Mouse (Mus musculus) intestine, embryonic 16.5 days (tissue): ENCODE results near the gene Gm10198. TPM values are rescaled to one million over a fixed set of nuclear protein-coding genes. Genes with fewer than 3 reads are reported as not detected.
A peak's percentile ranks its signal among the peaks of the same experiment; 100 is the strongest.

Source experiments
- ATAC-seq: fragments of 200-750 bp; cut with Nextera tagmentation; 2 replicates; pipeline ENCODE4 v1.8.0; 2017; ENCODE audit warnings: moderate TSS enrichment, moderate library complexity
- H3K27ac ChIP-seq: fragments of 300-500 bp; sonication (generic); 2 replicates; pipeline ENCODE4 v1.5.1; 2014; ENCODE audit warnings: mild to moderate bottlenecking, low read length
- H3K27me3 ChIP-seq: fragments of 300-500 bp; sonication (generic); replicated peaks from 2 replicates; pipeline ENCODE4 v1.6.1; 2014; ENCODE audit warnings: low read length, control low read depth, mixed read lengths; ENCODE audit not compliant: control insufficient read depth, insufficient read depth
- H3K36me3 ChIP-seq: fragments of 300-500 bp; sonication (generic); 2 replicates; pipeline ENCODE4 v1.6.1; 2014; ENCODE audit warnings: low read length, control low read depth; ENCODE audit not compliant: control insufficient read depth, insufficient read depth
- H3K4me1 ChIP-seq: fragments of 300-500 bp; sonication (generic); 2 replicates; pipeline ENCODE4 v1.6.1; 2014; ENCODE audit warnings: low read length, control low read depth, mixed read lengths; ENCODE audit not compliant: control insufficient read depth, insufficient read depth
- H3K4me2 ChIP-seq: fragments of 300-500 bp; sonication (generic); 2 replicates; pipeline ENCODE4 v1.6.1; 2014; ENCODE audit warnings: low read depth, low read length, control low read depth
- H3K4me3 ChIP-seq: fragments of 300-500 bp; sonication (generic); 2 replicates; pipeline ENCODE4 v1.5.1; 2014; ENCODE audit warnings: mild to moderate bottlenecking, low read length
- H3K9ac ChIP-seq: fragments of 300-500 bp; sonication (generic); 2 replicates; pipeline ENCODE4 v1.6.1; 2014; ENCODE audit warnings: low read depth, low read length
- H3K9me3 ChIP-seq: fragments of 300-500 bp; sonication (generic); 2 replicates; pipeline ENCODE4 v1.6.1; 2016; ENCODE audit warnings: low read length, control low read depth; ENCODE audit not compliant: control insufficient read depth
- WGBS: fragments of 180-500 bp; shearing (Covaris S2); extraction: QIAGEN DNeasy Blood & Tissue Kit; methylation state at CpG from one replicate; pipeline ENCODE4 v1.1.7; 2014; 5-methylcytosine and 5-hydroxymethylcytosine counted together
- polyA plus RNA-seq: library from polyadenylated mRNA; unstranded; fragments of >200 nt; fragmentation: Nextera tagmentation; extraction: Ambion mirVana; gene quantifications from 2 replicates; pipeline ENCODE4 v1.2.1, GENCODE M21; 2015

The Gm10198 gene
- polyA plus RNA-seq = not detected in 2 replicates

- Histone ChIP-seq H3K4me2 (no peak within 1 kb of the TSS), H3K27me3 (no peaks in the 10 kb centered on the region)
- no peak for ATAC-seq
Observed at GRCm38 (mm10) chr13:111592485-111592884, at the start of gene Gm10198. Gene Gm10198 (plus strand): TSS chr13:111592785.

GRCm38 (mm10) chr13:111545286-111545685, 47.3 kb upstream of the Gm10198 start:
- Histone ChIP-seq H3K27me3 (no peaks in the 10 kb centered on the region), H3K4me3 (no peak overlapping the region), H3K9ac (no peak overlapping the region), H3K36me3 (no peaks in the 10 kb centered on the region), H3K4me2 (no peak overlapping the region), H3K27ac (no peak overlapping the region), H3K9me3 (no peaks in the 10 kb centered on the region), H3K4me1 (no peaks in the 10 kb centered on the region)
- no peak for ATAC-seq
- WGBS = 80% methylated on average over 5 of the region's 5 CpGs

More at GRCm38 (mm10) chr13:111592485-111592884, at the start of gene Gm10198:
- no peaks in the 10 kb centered on the region for H3K36me3 ChIP-seq
- H3K9me3 ChIP-seq = no peaks in the 10 kb centered on the region
- H3K9ac ChIP-seq = no peak within 1 kb of the TSS
- H3K4me3 ChIP-seq = no peak within 1 kb of the TSS
- H3K4me1 ChIP-seq = no peaks in the 10 kb centered on the region
- no peak within 1 kb of the TSS for H3K27ac ChIP-seq

- Histone ChIP-seq H3K27me3 (no peaks in the 10 kb centered on the region), H3K27ac (no peak overlapping the region)
- 80% methylated on average over 7 of the region's 7 CpGs for WGBS
Observed at GRCm38 (mm10) chr13:111552769-111553168, 39.8 kb upstream of the Gm10198 start.

GRCm38 (mm10) chr13:111553182-111553581, 39.4 kb upstream of the Gm10198 start:
- peaks cover 7% of the 10 kb centered on the region; the same call in 1 of the 2 replicates for H3K4me1 ChIP-seq
- H3K9me3 ChIP-seq = peaks cover 5% of the 10 kb centered on the region; the same call in 1 of the 2 replicates
- H3K4me2 ChIP-seq = no peak overlapping the region
- ATAC-seq = no peak
- no peaks in the 10 kb centered on the region for H3K27me3 ChIP-seq
- no peaks in the 10 kb centered on the region for H3K36me3 ChIP-seq
- 88% methylated on average over 7 of the region's 7 CpGs for WGBS
- no peak overlapping the region for H3K9ac ChIP-seq
- no peak overlapping the region for H3K27ac ChIP-seq
- H3K4me3 ChIP-seq = no peak overlapping the region

More at GRCm38 (mm10) chr13:111552769-111553168, 39.8 kb upstream of the Gm10198 start:
- Histone ChIP-seq H3K4me3 (no peak overlapping the region), H3K9me3 (peaks cover 5% of the 10 kb centered on the region; the same call in 1 of the 2 replicates), H3K36me3 (no peaks in the 10 kb centered on the region), H3K4me1 (peaks cover 7% of the 10 kb centered on the region; the same call in 1 of the 2 replicates), H3K9ac (no peak overlapping the region), H3K4me2 (no peak overlapping the region)
- ATAC-seq = no peak

GRCm38 (mm10) chr13:111553941-111554340, 38.6 kb upstream of the Gm10198 start:
- Histone ChIP-seq H3K4me2 (no peak overlapping the region), H3K27ac (no peak overlapping the region), H3K27me3 (no peaks in the 10 kb centered on the region), H3K36me3 (no peaks in the 10 kb centered on the region), H3K4me3 (no peak overlapping the region), H3K4me1 (peaks cover 7% of the 10 kb centered on the region; the same call in 1 of the 2 replicates), H3K9ac (no peak overlapping the region), H3K9me3 (peaks cover 5% of the 10 kb centered on the region; the same call in 1 of the 2 replicates)
- 67% methylated on average over 8 of the region's 8 CpGs for WGBS
- no peak for ATAC-seq

GRCm38 (mm10) chr13:111555333-111555732, 37.3 kb upstream of the Gm10198 start:
- ATAC-seq = peak; percentile 56; the same call in 1 of the 2 replicates
- Histone ChIP-seq H3K9me3 (peaks cover 5% of the 10 kb centered on the region; the same call in 1 of the 2 replicates), H3K9ac (no peak overlapping the region), H3K4me2 (no peak overlapping the region), H3K4me1 (peaks cover 7% of the 10 kb centered on the region; the same call in 1 of the 2 replicates), H3K27me3 (no peaks in the 10 kb centered on the region), H3K36me3 (no peaks in the 10 kb centered on the region), H3K4me3 (no peak overlapping the region), H3K27ac (no peak overlapping the region)
- 9% methylated on average over 8 of the region's 8 CpGs for WGBS

GRCm38 (mm10) chr13:111556375-111556774, 36.2 kb upstream of the Gm10198 start:
- ATAC-seq = no peak
- Histone ChIP-seq H3K4me2 (no peak overlapping the region), H3K4me1 (peaks cover 7% of the 10 kb centered on the region; the same call in 1 of the 2 replicates), H3K9ac (no peak overlapping the region), H3K27me3 (no peaks in the 10 kb centered on the region), H3K4me3 (no peak overlapping the region), H3K36me3 (no peaks in the 10 kb centered on the region), H3K27ac (no peak overlapping the region), H3K9me3 (no peaks in the 10 kb centered on the region; the same call in 1 of the 2 replicates)
- 82% methylated on average over 4 of the region's 4 CpGs for WGBS

- no peak for ATAC-seq
- Histone ChIP-seq H3K4me3 (no peak overlapping the region), H3K4me1 (peaks cover 5% of the 10 kb centered on the region; the same call in 1 of the 2 replicates), H3K36me3 (no peaks in the 10 kb centered on the region), H3K9ac (no peak overlapping the region), H3K9me3 (no peaks in the 10 kb centered on the region; the same call in 1 of the 2 replicates), H3K27ac (no peak overlapping the region), H3K4me2 (no peak overlapping the region), H3K27me3 (no peaks in the 10 kb centered on the region)
- WGBS = 87% methylated on average over 3 of the region's 3 CpGs
Observed at GRCm38 (mm10) chr13:111560152-111560551, 32.4 kb upstream of the Gm10198 start.

GRCm38 (mm10) chr13:111562595-111562994, 30.0 kb upstream of the Gm10198 start:
- no peaks in the 10 kb centered on the region; the same call in 1 of the 2 replicates for H3K9me3 ChIP-seq
- no peak overlapping the region for H3K9ac ChIP-seq
- H3K27ac ChIP-seq = no peak overlapping the region
- no peak overlapping the region for H3K4me3 ChIP-seq
- H3K36me3 ChIP-seq = no peaks in the 10 kb centered on the region
- 83% methylated on average over 5 of the region's 5 CpGs for WGBS
- no peak overlapping the region for H3K4me2 ChIP-seq
- H3K27me3 ChIP-seq = no peaks in the 10 kb centered on the region
- no peak for ATAC-seq
- H3K4me1 ChIP-seq = no peaks in the 10 kb centered on the region

GRCm38 (mm10) chr13:111574196-111574595, 18.4 kb upstream of the Gm10198 start:
- Histone ChIP-seq H3K4me3 (no peak overlapping the region), H3K9me3 (no peaks in the 10 kb centered on the region; the same call in 1 of the 2 replicates), H3K27ac (no peak overlapping the region), H3K36me3 (no peaks in the 10 kb centered on the region), H3K9ac (no peak overlapping the region), H3K27me3 (no peaks in the 10 kb centered on the region), H3K4me1 (no peaks in the 10 kb centered on the region), H3K4me2 (no peak overlapping the region)
- no peak for ATAC-seq
- WGBS = 43% methylated on average over 4 of the region's 4 CpGs
